Mouse (Mus musculus) liver, embryonic 14.5 days (tissue): Measurements from ENCODE around the gene Pgc.

Source experiments
- CTCF ChIP-seq: IDR thresholded peaks from 2 replicates; pipeline ENCODE4 v1.5.1; 2016; ENCODE audit warnings: antibody characterized with exemption, low read depth, control low read depth
- EP300 ChIP-seq: IDR thresholded peaks from 2 replicates; pipeline ENCODE4 v1.6.1; 2016; ENCODE audit warnings: antibody characterized with exemption, low read depth

GRCm38 (mm10) chr17:47712889-47713571, 13.6 kb upstream of the Pgc start:
- TF ChIP-seq CTCF: no peak
- TF ChIP-seq EP300: no peak
